Mouse (Mus musculus): ENCODE data around the gene Mcfd2. TPM values are rescaled to one million over a fixed set of nuclear protein-coding genes. Genes with fewer than 3 reads are reported as not detected.

Mcfd2 gene
- polyA plus RNA-seq, 1 experiment from 2014 or later = 148 TPM

- TF ChIP-seq CTCF (IDR thresholded peaks at IDR 0.05; ENCODE audit: low read depth) = no peak
- TF ChIP-seq EP300 (IDR thresholded peaks at IDR 0.05; ENCODE audit: low read depth) = no peak
- H3K4me1 ChIP-seq (ENCODE audit: insufficient read depth) = peaks cover 9% of the 10 kb centered on the region
- no peaks in the 10 kb centered on the region for H3K27me3 ChIP-seq (ENCODE audit: insufficient read depth, low read length)
- H3K9me3 ChIP-seq (ENCODE audit: low read length) = no peaks in the 10 kb centered on the region
- no peaks in the 10 kb centered on the region for H3K36me3 ChIP-seq (replicated peaks; ENCODE audit: insufficient read depth, low read length)
- no peak for ATAC-seq
- H3K27ac ChIP-seq (ENCODE audit: low read depth) = no peak overlapping the region
- DNase-seq = no peak
- H3K4me3 ChIP-seq (ENCODE audit: low read depth, low read length) = no peak overlapping the region
- no peak overlapping the region for H3K9ac ChIP-seq (replicated peaks)
- no peak overlapping the region for H3K4me2 ChIP-seq (ENCODE audit: low read depth, low read length)
- 47% methylated on average over 9 of the region's 9 CpGs for WGBS (ENCODE audit: insufficient replicate concordance)
These were observed 19.6 kb downstream of the Mcfd2 start for GRCm38 (mm10) chr17:87246103-87246502.

- Histone ChIP-seq H3K27ac (ENCODE audit: low read depth) (no peak overlapping the region), H3K9ac (replicated peaks) (no peak overlapping the region), H3K4me2 (ENCODE audit: low read depth, low read length) (no peak overlapping the region), H3K4me3 (ENCODE audit: low read depth, low read length) (no peak overlapping the region), H3K4me1 (ENCODE audit: insufficient read depth) (no peaks in the 10 kb centered on the region), H3K9me3 (ENCODE audit: low read length) (no peaks in the 10 kb centered on the region), H3K36me3 (replicated peaks; ENCODE audit: insufficient read depth, low read length) (no peaks in the 10 kb centered on the region), H3K27me3 (ENCODE audit: insufficient read depth, low read length) (no peaks in the 10 kb centered on the region)
- DNase-seq (no peak), ATAC-seq (no peak)
- WGBS (ENCODE audit: insufficient replicate concordance) = 88% methylated on average over 11 of the region's 11 CpGs
- TF ChIP-seq EP300 (IDR thresholded peaks at IDR 0.05; ENCODE audit: low read depth) (no peak), CTCF (IDR thresholded peaks at IDR 0.05; ENCODE audit: low read depth) (no peak)
These were observed 27.9 kb downstream of the Mcfd2 start for GRCm38 (mm10) chr17:87237826-87238225.

GRCm38 (mm10) chr17:87236725-87237650, 28.7 kb downstream of the Mcfd2 start:
- H3K27me3 ChIP-seq (ENCODE audit: insufficient read depth, low read length) = no peaks in the 10 kb centered on the region
- 60% methylated on average over 18 of the region's 18 CpGs for WGBS (ENCODE audit: insufficient replicate concordance)
- H3K4me3 ChIP-seq (ENCODE audit: low read depth, low read length) = no peak overlapping the region
- no peak for TF ChIP-seq CTCF (IDR thresholded peaks at IDR 0.05; ENCODE audit: low read depth)
- TF ChIP-seq EP300 (IDR thresholded peaks at IDR 0.05; ENCODE audit: low read depth) = no peak
- no peaks in the 10 kb centered on the region for H3K4me1 ChIP-seq (ENCODE audit: insufficient read depth)
- H3K9ac ChIP-seq (replicated peaks) = no peak overlapping the region
- no peak for DNase-seq
- no peaks in the 10 kb centered on the region for H3K36me3 ChIP-seq (replicated peaks; ENCODE audit: insufficient read depth, low read length)
- H3K27ac ChIP-seq (ENCODE audit: low read depth) = no peak overlapping the region
- ATAC-seq = no peak
- H3K4me2 ChIP-seq (ENCODE audit: low read depth, low read length) = no peak overlapping the region
- no peaks in the 10 kb centered on the region for H3K9me3 ChIP-seq (ENCODE audit: low read length)

DNA sequence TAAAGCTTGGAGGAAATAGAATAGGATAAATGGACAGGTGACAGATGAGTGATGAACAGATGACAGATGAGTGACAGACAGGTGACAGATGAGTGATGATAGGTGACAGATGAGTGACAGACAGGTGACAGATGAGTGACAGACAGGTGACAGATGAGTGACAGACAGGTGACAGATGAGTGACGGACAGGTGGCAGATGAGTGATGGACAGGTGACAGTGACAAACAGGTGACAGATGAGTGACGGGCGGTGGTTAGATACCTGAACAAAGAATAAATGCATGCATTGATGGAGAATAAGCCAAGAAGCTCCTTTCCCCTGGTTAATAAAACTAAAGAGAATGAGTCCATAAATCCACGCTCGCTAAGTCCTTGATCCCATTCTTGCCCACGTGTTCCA, 30.7 kb downstream of the Mcfd2 start:
- Histone ChIP-seq H3K9me3 (ENCODE audit: low read length) (no peaks in the 10 kb centered on the region), H3K4me1 (ENCODE audit: insufficient read depth) (no peaks in the 10 kb centered on the region), H3K9ac (replicated peaks) (no peak overlapping the region), H3K27ac (ENCODE audit: low read depth) (no peak overlapping the region), H3K36me3 (replicated peaks; ENCODE audit: insufficient read depth, low read length) (no peaks in the 10 kb centered on the region), H3K4me3 (ENCODE audit: low read depth, low read length) (no peak overlapping the region), H3K4me2 (ENCODE audit: low read depth, low read length) (no peak overlapping the region), H3K27me3 (ENCODE audit: insufficient read depth, low read length) (no peaks in the 10 kb centered on the region)
- ATAC-seq (no peak), DNase-seq (no peak)
- WGBS (ENCODE audit: insufficient replicate concordance) = 80% methylated on average over 6 of the region's 6 CpGs
- TF ChIP-seq CTCF (IDR thresholded peaks at IDR 0.05; ENCODE audit: low read depth) (no peak), EP300 (IDR thresholded peaks at IDR 0.05; ENCODE audit: low read depth) (no peak)

GRCm38 (mm10) chr17:87227878-87228277, 37.9 kb downstream of the Mcfd2 start:
- TF ChIP-seq CTCF (IDR thresholded peaks at IDR 0.05; ENCODE audit: low read depth) (no peak), EP300 (IDR thresholded peaks at IDR 0.05; ENCODE audit: low read depth) (no peak)
- ATAC-seq = no peak

GRCm38 (mm10) chr17:87226079-87226640, 39.6 kb downstream of the Mcfd2 start:
- no peak overlapping the region for H3K4me2 ChIP-seq (ENCODE audit: low read depth, low read length)
- no peak for DNase-seq
- H3K36me3 ChIP-seq (replicated peaks; ENCODE audit: insufficient read depth, low read length) = no peaks in the 10 kb centered on the region
- no peak for ATAC-seq
- no peak overlapping the region for H3K27ac ChIP-seq (ENCODE audit: low read depth)
- H3K9ac ChIP-seq (replicated peaks) = no peak overlapping the region
- WGBS (ENCODE audit: insufficient replicate concordance) = 66% methylated on average over 10 of the region's 10 CpGs
- H3K9me3 ChIP-seq (ENCODE audit: low read length) = no peaks in the 10 kb centered on the region
- H3K4me1 ChIP-seq (ENCODE audit: insufficient read depth) = no peaks in the 10 kb centered on the region
- peak; percentile 29 for TF ChIP-seq CTCF (IDR thresholded peaks at IDR 0.05; ENCODE audit: low read depth)
- TF ChIP-seq EP300 (IDR thresholded peaks at IDR 0.05; ENCODE audit: low read depth) = no peak
- H3K27me3 ChIP-seq (ENCODE audit: insufficient read depth, low read length) = no peaks in the 10 kb centered on the region
- no peak overlapping the region for H3K4me3 ChIP-seq (ENCODE audit: low read depth, low read length)

More at GRCm38 (mm10) chr17:87227878-87228277, 37.9 kb downstream of the Mcfd2 start:
- no peaks in the 10 kb centered on the region for H3K27me3 ChIP-seq (ENCODE audit: insufficient read depth, low read length)
- no peak for DNase-seq
- no peaks in the 10 kb centered on the region for H3K4me1 ChIP-seq (ENCODE audit: insufficient read depth)
- H3K4me3 ChIP-seq (ENCODE audit: low read depth, low read length) = no peak overlapping the region
- no peaks in the 10 kb centered on the region for H3K9me3 ChIP-seq (ENCODE audit: low read length)
- no peak overlapping the region for H3K9ac ChIP-seq (replicated peaks)
- no peaks in the 10 kb centered on the region for H3K36me3 ChIP-seq (replicated peaks; ENCODE audit: insufficient read depth, low read length)
- H3K27ac ChIP-seq (ENCODE audit: low read depth) = no peak overlapping the region
- no peak overlapping the region for H3K4me2 ChIP-seq (ENCODE audit: low read depth, low read length)
- 65% methylated on average over 4 of the region's 4 CpGs for WGBS (ENCODE audit: insufficient replicate concordance)

All from liver, postnatal 0 days (tissue).